Mouse (Mus musculus) cortical plate, adult 2 months (tissue): ENCODE measurements around the gene Siglec1. TPM values are rescaled to one million over a fixed set of nuclear protein-coding genes. Genes with fewer than 3 reads are reported as not detected.

Source experiments
- H3K27ac ChIP-seq: fragments of 200-500 bp; 2 replicates; pipeline ENCODE4 v1.5.1; 2012; ENCODE audit warnings: low read length, control low read depth, inconsistent platforms; ENCODE audit not compliant: insufficient read depth
- H3K4me1 ChIP-seq: fragments of 200-500 bp; 2 replicates; pipeline ENCODE4 v1.6.1; 2011; ENCODE audit warnings: low read length; ENCODE audit not compliant: control insufficient read depth, insufficient read depth
- H3K4me3 ChIP-seq: fragments of 200-500 bp; 2 replicates; pipeline ENCODE4 v1.5.1; 2011; ENCODE audit warnings: mild to moderate bottlenecking, low read length, control low read depth; ENCODE audit not compliant: insufficient read depth
- CTCF ChIP-seq: fragments of 200-500 bp; IDR thresholded peaks from 2 replicates; pipeline ENCODE4 v1.5.1; 2011; ENCODE audit warnings: mild to moderate bottlenecking, control low read depth, low read length; ENCODE audit not compliant: insufficient read depth; ENCODE audit errors: extremely low read depth
- POLR2A ChIP-seq: fragments of 200-500 bp; IDR thresholded peaks from 2 replicates; pipeline ENCODE4 v1.6.1; 2011; ENCODE audit warnings: mild to moderate bottlenecking, low read length, control low read depth; ENCODE audit not compliant: insufficient read depth; ENCODE audit errors: extremely low read depth
- polyA plus RNA-seq: library from polyadenylated mRNA; depleted of rRNA; stranded (reverse); fragments of >200 nt; gene quantifications from 2 replicates; pipeline ENCODE4 v1.2.3, GENCODE M21; 2012

Gene Siglec1
- polyA plus RNA-seq, 1 experiment, result 0.35 TPM

GRCm38 (mm10) chr2:131055631-131056030 is 30.9 kb downstream of the Siglec1 start:
- no peak for TF ChIP-seq POLR2A
- TF ChIP-seq CTCF, result peak; percentile 62
- no peak overlapping the region for H3K27ac ChIP-seq
- H3K4me3 ChIP-seq, result no peak overlapping the region
- H3K4me1 ChIP-seq, result peaks cover 3% of the 10 kb centered on the region; the same call in 1 of the 2 replicates

- no peak overlapping the region for H3K4me3 ChIP-seq
- no peak overlapping the region for H3K27ac ChIP-seq
- TF ChIP-seq CTCF, result no peak
- no peak for TF ChIP-seq POLR2A
- H3K4me1 ChIP-seq, result peaks cover 3% of the 10 kb centered on the region; the same call in 1 of the 2 replicates
These were observed 31.8 kb downstream of the Siglec1 start for GRCm38 (mm10) chr2:131054646-131055264.

- no peak for TF ChIP-seq CTCF
- TF ChIP-seq POLR2A, result no peak
- no peak overlapping the region for H3K27ac ChIP-seq
- 0 out of 2 replicates have a peak, but pooled peaks cover 2% of the 10 kb centered on the region for H3K4me1 ChIP-seq
- no peak overlapping the region for H3K4me3 ChIP-seq
These were observed 32.5 kb downstream of the Siglec1 start for GRCm38 (mm10) chr2:131053851-131054645.

- TF ChIP-seq CTCF (no peak), POLR2A (no peak)
- Histone ChIP-seq H3K4me1 (no peaks in the 10 kb centered on the region), H3K4me3 (no peak overlapping the region), H3K27ac (no peak overlapping the region)
These were observed 33.6 kb downstream of the Siglec1 start for GRCm38 (mm10) chr2:131052862-131053418.

GRCm38 (mm10) chr2:131052043-131052442 is 34.5 kb downstream of the Siglec1 start:
- TF ChIP-seq CTCF, result no peak
- TF ChIP-seq POLR2A, result no peak
- Histone ChIP-seq H3K27ac (no peak overlapping the region), H3K4me3 (no peak overlapping the region), H3K4me1 (no peaks in the 10 kb centered on the region)

DNA sequence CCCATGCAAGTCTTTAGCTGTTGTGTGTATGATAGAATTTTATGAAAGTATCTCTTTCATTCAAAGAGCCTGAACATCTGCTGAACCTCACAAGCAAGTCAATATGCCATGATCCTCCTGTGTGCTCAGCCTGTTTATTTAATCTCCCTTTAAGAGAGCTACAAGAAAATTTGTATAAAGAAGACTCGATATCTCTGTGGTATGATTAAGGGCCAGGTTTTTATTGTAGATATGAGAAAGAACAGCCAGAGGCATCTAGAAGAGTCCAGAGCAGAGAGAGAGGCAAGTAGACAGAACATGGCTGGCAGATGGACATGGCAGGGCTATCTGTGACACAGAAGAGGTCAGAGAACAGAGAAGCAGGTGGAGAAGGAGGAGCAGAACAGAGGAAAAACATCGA is 40.5 kb downstream of the Siglec1 start:
- no peaks in the 10 kb centered on the region for H3K4me1 ChIP-seq
- no peak overlapping the region for H3K27ac ChIP-seq
- TF ChIP-seq CTCF, result no peak
- no peak overlapping the region for H3K4me3 ChIP-seq

DNA sequence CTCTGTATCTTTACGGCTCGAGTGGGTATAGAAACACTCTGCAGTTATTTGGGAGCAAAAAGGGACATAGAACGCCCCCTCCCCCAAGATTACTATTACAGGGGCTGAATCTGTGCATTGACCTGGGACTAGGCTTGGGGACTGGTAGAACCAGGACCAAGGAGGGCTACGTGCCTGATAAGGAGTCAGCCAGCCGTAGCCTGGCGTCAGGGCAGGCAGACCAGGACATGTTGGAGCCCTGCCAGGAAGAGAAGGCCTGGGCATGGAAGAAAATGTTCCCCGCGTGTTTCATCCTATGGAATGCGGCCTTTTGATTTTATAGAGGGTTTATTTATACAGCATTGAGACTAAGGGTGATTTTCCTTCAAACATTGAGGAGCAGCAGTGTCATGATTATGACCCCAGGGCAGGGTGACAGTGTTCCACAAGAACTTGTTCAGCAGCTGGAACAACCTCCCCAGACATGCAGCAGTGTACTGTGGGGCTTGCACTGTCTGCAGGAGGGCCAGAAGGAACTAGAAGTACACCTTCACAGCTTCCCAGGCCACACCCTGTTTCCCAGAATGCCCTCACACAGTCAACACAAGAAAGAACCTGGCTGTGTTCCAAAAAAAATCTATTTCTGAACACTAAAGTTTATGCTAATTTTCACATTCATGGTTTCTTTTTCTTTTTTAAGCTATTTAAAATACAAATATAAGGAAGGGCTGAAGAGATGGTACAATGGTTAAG is 41.4 kb downstream of the Siglec1 start:
- Histone ChIP-seq H3K4me1 (peaks cover 2% of the 10 kb centered on the region; the same call in 1 of the 2 replicates), H3K4me3 (no peak overlapping the region), H3K27ac (no peak overlapping the region)
- TF ChIP-seq CTCF (no peak), POLR2A (no peak)

- Histone ChIP-seq H3K4me3 (no peak overlapping the region), H3K4me1 (peaks cover 4% of the 10 kb centered on the region; the same call in 1 of the 2 replicates), H3K27ac (no peak overlapping the region)
- no peak for TF ChIP-seq POLR2A
- 0 out of 2 replicates have a peak, but pooled peaks have one; percentile 18 for TF ChIP-seq CTCF
These were observed 42.2 kb downstream of the Siglec1 start for GRCm38 (mm10) chr2:131044354-131044852.

- H3K4me3 ChIP-seq, result peak within 1 kb of the TSS; percentile 63
- H3K4me1 ChIP-seq, result peaks cover 4% of the 10 kb centered on the region; the same call in 1 of the 2 replicates
- TF ChIP-seq CTCF, result no peak
- TF ChIP-seq POLR2A, result no peak
- peak within 1 kb of the TSS; percentile 26; the same call in 1 of the 2 replicates for H3K27ac ChIP-seq
These were observed 43.6 kb downstream of the Siglec1 start, which contains the start of gene Gfra4 for GRCm38 (mm10) chr2:131042988-131043387. Gene Gfra4, minus strand, starts transcription at chr2:131043088.
